Mouse (Mus musculus): ENCODE results near the gene Car3. TPM values are rescaled to one million over a fixed set of nuclear protein-coding genes. Genes with fewer than 3 reads are reported as not detected.
A peak's percentile ranks its signal among the peaks of the same experiment; 100 is the strongest.

The Car3 gene
- polyA plus RNA-seq, 1 experiment: not detected

DNA sequence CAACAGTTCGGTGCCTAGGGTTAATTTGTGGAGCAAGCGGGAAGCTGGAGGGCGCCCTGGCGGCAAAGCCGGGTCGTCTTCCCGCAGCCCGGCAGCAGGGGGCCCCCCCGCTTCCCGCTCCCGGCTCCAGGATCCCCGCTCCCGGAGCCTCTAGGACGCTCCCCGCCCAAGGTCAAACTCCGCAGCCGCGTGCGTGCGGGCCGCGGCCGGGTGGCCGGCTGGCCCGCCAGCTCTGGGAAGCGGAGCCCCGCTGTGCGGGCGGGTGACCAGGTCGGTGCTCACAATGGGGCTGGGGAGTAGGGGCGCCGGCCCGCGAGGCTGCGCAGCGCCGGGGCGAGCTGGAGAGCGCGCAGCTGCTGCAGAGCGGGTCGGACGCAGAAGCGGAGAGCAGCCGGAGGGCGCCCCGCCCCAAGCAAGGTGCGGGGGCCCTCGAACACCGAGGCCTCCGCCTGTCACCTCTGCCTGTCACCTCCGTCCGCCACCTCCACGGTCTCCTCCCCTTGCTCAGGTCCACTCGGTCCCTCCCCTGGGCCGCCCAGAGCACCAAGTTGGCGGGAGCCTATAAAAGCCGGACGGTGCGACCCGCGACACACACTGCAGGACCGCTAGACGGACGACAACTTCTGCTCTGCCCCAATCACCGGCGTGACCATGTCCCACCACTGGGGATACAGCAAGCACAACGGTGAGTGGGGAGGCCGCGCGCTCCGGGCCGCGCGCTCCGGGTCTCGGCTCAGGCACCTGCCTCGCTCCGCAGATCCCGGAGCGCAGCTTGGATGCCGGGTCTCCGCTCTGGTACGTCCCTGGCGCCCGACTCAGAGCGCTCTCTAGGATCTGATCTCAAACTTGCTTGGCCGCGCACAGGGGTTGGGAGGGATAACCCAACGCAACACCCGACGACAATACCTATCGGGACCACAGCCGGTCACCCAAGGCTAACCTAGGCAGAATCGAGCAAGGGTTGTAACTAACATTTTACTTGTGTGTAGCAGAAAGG is 23.1 kb downstream of the Car3 start, which contains the start of gene Car2:
Car2 (plus strand) TSS at position 172 of the 997 bp plus-strand sequence.
- TF ChIP-seq FLI1 (IDR thresholded peaks at IDR 0.05; ENCODE audit: low read length) (no peak), GATA1 (IDR thresholded peaks at IDR 0.05; ENCODE audit: borderline replicate concordance, low read length) (no peak)
- peaks cover 17% of the 10 kb centered on the region for H3K36me3 ChIP-seq (replicated peaks; ENCODE audit: low read length)

DNA sequence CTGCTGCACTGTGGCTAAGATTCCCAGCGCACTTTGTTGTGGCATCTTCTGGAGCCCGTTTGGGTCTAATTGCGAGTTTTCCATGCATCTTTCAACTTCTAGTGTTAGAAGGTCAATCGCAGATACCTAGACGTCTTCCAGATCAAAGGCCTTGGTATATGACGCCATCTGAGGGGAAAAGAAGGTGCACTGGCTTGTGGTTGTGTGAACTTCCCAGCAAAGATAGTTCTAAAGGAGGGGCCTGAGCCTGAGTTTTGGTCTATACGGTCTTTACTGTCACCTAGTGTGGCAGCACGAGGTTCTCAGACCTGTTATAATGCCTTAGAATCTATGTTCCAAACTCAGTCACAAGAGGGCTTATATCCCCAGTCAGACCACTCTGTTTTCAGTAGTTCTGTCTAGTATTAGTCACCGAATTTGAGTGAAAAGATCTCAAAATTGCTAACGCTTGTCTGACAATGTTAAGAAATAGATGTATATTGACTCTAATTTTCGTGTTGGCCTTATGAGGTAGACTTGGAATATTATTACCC is 23.9 kb downstream of the Car3 start:
- Histone ChIP-seq H3K9me3 (no peaks in the 10 kb centered on the region), H3K36me3 (replicated peaks; ENCODE audit: low read length) (peaks cover 17% of the 10 kb centered on the region), H3K4me3 (replicated peaks) (peak overlapping the region; percentile 98), H3K27me3 (replicated peaks) (no peaks in the 10 kb centered on the region), H3K4me1 (peaks cover 71% of the 10 kb centered on the region)
- no peak for TF ChIP-seq FLI1 (IDR thresholded peaks at IDR 0.05; ENCODE audit: low read length)
- no peak for TF ChIP-seq GATA1 (IDR thresholded peaks at IDR 0.05; ENCODE audit: borderline replicate concordance, low read length)

More for the DNA sequence above, 23.1 kb downstream of the Car3 start, which contains the start of gene Car2:
- H3K9me3 ChIP-seq: no peaks in the 10 kb centered on the region
- peaks cover 70% of the 10 kb centered on the region for H3K4me1 ChIP-seq
- H3K4me3 ChIP-seq (replicated peaks): peak within 1 kb of the TSS; percentile 98
- H3K27me3 ChIP-seq (replicated peaks): no peaks in the 10 kb centered on the region

DNA sequence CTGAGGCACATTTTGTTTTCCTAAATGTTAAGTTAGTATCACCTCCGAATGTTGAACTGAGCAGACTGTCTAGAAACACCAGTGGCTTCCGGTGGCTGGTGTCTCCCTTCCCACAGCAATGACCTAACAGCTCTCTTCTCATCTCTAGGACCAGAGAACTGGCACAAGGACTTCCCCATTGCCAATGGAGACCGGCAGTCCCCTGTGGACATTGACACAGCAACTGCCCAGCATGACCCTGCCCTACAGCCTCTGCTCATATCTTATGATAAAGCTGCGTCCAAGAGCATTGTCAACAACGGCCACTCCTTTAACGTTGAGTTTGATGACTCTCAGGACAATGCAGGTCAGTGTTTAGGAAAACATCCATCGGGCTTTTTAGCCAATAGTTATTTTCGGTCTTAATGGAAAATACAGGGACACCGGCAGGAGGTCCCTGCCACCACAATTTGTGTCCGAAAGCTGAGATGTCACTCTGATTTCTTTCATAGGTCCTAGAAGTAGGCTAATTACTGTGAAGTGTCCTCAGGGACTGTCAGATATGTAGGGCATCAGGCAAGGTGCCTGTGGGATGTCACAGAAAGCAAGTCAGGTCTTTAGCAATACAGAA is 24.5 kb downstream of the Car3 start:
- TF ChIP-seq GATA1 (IDR thresholded peaks at IDR 0.05; ENCODE audit: borderline replicate concordance, low read length): no peak
- no peak for TF ChIP-seq FLI1 (IDR thresholded peaks at IDR 0.05; ENCODE audit: low read length)
- Histone ChIP-seq H3K4me3 (replicated peaks) (peak overlapping the region; percentile 98), H3K36me3 (replicated peaks; ENCODE audit: low read length) (peaks cover 17% of the 10 kb centered on the region)

DNA sequence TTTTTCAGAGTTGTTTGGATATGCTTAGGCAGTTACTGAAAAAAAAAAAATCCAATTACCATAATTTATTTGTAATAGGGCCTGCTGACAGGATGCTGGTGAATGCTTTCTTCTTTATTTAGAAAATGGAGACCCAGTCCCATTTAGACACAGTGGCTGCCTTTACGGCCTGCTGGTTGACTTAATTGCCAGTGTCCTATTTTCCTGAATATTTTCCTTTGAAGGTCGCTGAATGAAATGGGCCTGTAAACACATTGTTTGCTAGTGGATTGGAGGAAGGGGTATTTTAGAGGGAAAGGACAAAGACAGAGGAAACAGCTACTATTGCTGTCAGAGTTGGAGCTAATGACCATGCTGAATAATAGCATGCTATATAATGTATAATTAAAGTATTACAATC is 25.2 kb downstream of the Car3 start:
- Histone ChIP-seq H3K4me1 (peaks cover 62% of the 10 kb centered on the region), H3K9me3 (no peaks in the 10 kb centered on the region), H3K27me3 (replicated peaks) (no peaks in the 10 kb centered on the region), H3K36me3 (replicated peaks; ENCODE audit: low read length) (peaks cover 17% of the 10 kb centered on the region), H3K4me3 (replicated peaks) (peak overlapping the region; percentile 73)
- TF ChIP-seq GATA1 (IDR thresholded peaks at IDR 0.05; ENCODE audit: borderline replicate concordance, low read length) (no peak), FLI1 (IDR thresholded peaks at IDR 0.05; ENCODE audit: low read length) (no peak)

More for the DNA sequence above, 24.5 kb downstream of the Car3 start:
- Histone ChIP-seq H3K9me3 (no peaks in the 10 kb centered on the region), H3K4me1 (peaks cover 66% of the 10 kb centered on the region), H3K27me3 (replicated peaks) (no peaks in the 10 kb centered on the region)

DNA sequence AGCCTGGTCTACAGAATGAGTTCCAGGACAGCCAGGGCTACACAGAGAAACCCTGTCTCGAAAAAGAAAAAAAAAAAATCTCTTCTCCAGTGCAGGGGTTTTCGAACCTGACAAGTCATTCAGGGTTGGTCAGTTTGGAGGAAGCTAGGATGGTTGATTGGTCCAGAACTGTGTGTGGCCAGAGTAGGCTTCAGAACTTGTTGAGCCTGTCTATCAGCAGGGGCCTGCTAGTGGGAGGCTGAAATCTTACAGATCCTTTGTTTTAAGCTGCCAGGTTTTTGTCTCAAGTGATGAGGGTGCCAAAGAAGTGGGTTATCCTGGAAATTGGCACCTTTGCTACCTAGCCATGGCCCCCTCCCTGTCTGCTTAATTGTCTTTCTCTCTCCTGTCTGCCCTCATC is 25.8 kb downstream of the Car3 start:
- Histone ChIP-seq H3K9me3 (no peaks in the 10 kb centered on the region), H3K4me3 (replicated peaks) (peak overlapping the region; percentile 82), H3K27me3 (replicated peaks) (no peaks in the 10 kb centered on the region), H3K36me3 (replicated peaks; ENCODE audit: low read length) (peaks cover 17% of the 10 kb centered on the region), H3K4me1 (peaks cover 65% of the 10 kb centered on the region)
- TF ChIP-seq FLI1 (IDR thresholded peaks at IDR 0.05; ENCODE audit: low read length) (no peak), GATA1 (IDR thresholded peaks at IDR 0.05; ENCODE audit: borderline replicate concordance, low read length) (no peak)

DNA sequence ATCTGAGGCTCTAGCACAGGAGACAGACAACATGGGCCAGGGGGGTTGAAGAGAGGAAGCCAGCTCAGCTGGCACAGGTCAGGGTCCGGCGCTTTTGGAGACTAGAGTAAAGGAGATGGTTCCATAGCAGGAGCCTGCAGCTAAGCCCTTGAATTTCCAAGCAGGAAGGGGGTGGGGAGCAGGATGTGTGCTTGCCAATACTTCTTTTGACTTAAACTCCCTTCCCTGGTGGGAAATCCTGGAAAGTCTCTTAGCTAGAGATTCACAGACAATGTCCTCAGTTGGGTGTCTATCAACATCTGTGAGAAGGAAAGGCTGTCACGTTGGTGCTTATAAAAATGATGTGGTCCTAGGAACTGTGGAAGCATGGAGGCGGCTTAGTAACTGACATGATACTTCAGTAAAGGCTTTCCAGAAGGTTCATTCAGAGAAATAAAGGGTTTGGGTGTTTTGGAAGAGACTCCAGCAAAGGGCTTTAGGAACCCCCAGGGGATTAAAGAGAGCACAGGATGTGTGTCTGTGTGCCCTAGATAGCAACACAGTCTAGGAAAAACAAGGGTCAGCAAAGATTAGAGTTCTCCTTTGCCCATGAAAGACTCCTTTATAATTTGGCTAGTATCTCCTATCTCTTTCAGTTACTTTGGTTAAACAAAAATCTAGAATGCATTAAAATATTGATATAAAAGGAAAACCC is 26.6 kb downstream of the Car3 start:
- H3K4me3 ChIP-seq (replicated peaks): peak overlapping the region; percentile 82
- peaks cover 19% of the 10 kb centered on the region for H3K36me3 ChIP-seq (replicated peaks; ENCODE audit: low read length)
- peaks cover 72% of the 10 kb centered on the region for H3K4me1 ChIP-seq
- TF ChIP-seq FLI1 (IDR thresholded peaks at IDR 0.05; ENCODE audit: low read length): no peak
- TF ChIP-seq GATA1 (IDR thresholded peaks at IDR 0.05; ENCODE audit: borderline replicate concordance, low read length): no peak
- H3K9me3 ChIP-seq: no peaks in the 10 kb centered on the region
- H3K27me3 ChIP-seq (replicated peaks): no peaks in the 10 kb centered on the region

DNA sequence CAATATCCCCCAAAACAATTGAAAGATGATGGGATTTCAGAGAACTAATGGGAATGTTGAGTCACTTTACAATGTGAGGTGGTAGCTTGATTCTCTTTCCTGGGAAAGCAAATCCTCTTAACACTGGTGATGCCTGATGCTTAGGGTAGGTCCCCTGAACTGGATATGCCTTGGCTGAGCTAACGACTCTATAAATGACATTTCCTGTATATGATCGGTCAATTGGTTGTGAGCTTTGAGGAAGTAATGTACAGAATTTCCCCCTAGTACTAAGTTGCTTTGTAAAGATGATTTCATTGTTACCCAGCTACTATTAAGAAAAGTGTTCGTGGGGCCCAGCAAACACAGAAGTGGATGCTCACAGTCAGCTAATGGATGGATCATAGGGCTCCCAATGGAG is 29.7 kb downstream of the Car3 start:
- H3K36me3 ChIP-seq (replicated peaks; ENCODE audit: low read length): peaks cover 44% of the 10 kb centered on the region
- H3K27me3 ChIP-seq (replicated peaks): no peaks in the 10 kb centered on the region
- H3K4me1 ChIP-seq: peaks cover 54% of the 10 kb centered on the region
- H3K4me3 ChIP-seq (replicated peaks): peak overlapping the region; percentile 2
- H3K9me3 ChIP-seq: no peaks in the 10 kb centered on the region
- TF ChIP-seq GATA1 (IDR thresholded peaks at IDR 0.05; ENCODE audit: borderline replicate concordance, low read length) (no peak), FLI1 (IDR thresholded peaks at IDR 0.05; ENCODE audit: low read length) (no peak)

DNA sequence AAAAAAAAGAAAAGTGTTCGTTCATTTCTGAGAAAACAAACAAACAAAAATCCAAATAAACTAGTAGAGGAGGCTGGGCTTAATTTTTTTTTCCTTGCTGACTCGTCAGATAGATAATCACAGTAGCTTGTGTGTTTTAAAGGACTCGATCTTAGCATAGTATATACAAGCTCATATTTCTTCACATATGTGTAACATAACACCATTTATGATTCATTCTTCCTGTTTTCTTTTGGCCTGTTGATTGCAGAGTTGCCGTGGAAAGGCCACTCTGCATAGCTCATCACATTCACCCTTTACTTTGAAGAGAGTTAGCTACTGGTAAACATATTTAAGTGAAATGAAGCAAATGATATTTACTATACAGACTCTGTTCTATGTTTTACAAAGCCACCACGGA is 30.4 kb downstream of the Car3 start:
- TF ChIP-seq GATA1 (IDR thresholded peaks at IDR 0.05; ENCODE audit: borderline replicate concordance, low read length) (no peak), FLI1 (IDR thresholded peaks at IDR 0.05; ENCODE audit: low read length) (no peak)
- H3K4me1 ChIP-seq: peaks cover 48% of the 10 kb centered on the region
- no peaks in the 10 kb centered on the region for H3K9me3 ChIP-seq
- no peak overlapping the region for H3K4me3 ChIP-seq (replicated peaks)
- H3K36me3 ChIP-seq (replicated peaks; ENCODE audit: low read length): peaks cover 47% of the 10 kb centered on the region
- no peaks in the 10 kb centered on the region for H3K27me3 ChIP-seq (replicated peaks)

DNA sequence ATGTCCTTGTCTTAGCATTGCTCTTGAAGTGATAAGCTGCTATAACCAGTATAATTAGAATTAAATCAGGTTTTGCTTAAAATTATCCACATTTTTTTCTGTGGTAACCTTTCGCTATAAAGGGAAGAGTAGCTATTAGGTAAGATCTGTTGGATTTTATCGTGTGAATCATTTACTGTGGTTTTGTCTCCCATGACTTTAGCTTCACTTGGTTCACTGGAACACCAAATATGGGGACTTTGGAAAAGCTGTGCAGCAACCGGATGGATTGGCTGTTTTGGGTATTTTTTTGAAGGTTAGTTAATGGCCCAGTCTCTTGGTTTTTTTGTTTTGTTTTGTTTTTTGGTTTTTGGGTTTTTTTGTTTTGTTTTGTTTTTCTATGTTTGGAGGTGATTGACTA is 32.0 kb downstream of the Car3 start:
- Histone ChIP-seq H3K4me1 (peaks cover 31% of the 10 kb centered on the region; the same call in 1 of the 2 replicates), H3K9me3 (no peaks in the 10 kb centered on the region), H3K27me3 (replicated peaks) (no peaks in the 10 kb centered on the region), H3K4me3 (replicated peaks) (no peak overlapping the region), H3K36me3 (replicated peaks; ENCODE audit: low read length) (peaks cover 54% of the 10 kb centered on the region)
- no peak for TF ChIP-seq GATA1 (IDR thresholded peaks at IDR 0.05; ENCODE audit: borderline replicate concordance, low read length)
- no peak for TF ChIP-seq FLI1 (IDR thresholded peaks at IDR 0.05; ENCODE audit: low read length)
